Mouse (Mus musculus) layer of hippocampus, adult 9-11 months (tissue): ENCODE measurements around the gene Brd3.

Experiments
- DNase-seq: peaks from one replicate; pipeline ENCODE4 v3.0.0; 2022

Brd3 gene

GRCm38 (mm10) chr2:27469292-27469990 lies 38.0 kb downstream of the Brd3 start:
- DNase-seq, result no peak

DNA sequence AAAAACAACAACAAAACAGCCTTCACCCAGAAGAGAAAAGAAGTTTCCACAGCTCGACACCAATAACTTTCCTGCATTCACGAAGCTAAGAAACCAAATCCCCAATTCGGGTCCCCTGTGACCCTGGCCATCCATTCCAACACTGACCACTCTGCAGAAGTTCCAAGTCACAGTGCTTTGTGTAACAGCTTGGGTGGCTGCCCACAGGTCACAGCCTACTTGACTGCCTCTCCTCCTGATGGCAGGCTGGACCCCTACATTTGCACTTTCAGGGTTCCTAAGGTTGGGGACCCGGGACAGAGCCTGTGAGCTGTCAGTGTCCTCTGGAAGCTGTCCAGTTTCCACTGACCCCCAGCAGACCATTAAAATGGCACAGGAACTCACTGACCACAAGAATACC lies 44.6 kb downstream of the Brd3 start:
- no peak for DNase-seq

DNA sequence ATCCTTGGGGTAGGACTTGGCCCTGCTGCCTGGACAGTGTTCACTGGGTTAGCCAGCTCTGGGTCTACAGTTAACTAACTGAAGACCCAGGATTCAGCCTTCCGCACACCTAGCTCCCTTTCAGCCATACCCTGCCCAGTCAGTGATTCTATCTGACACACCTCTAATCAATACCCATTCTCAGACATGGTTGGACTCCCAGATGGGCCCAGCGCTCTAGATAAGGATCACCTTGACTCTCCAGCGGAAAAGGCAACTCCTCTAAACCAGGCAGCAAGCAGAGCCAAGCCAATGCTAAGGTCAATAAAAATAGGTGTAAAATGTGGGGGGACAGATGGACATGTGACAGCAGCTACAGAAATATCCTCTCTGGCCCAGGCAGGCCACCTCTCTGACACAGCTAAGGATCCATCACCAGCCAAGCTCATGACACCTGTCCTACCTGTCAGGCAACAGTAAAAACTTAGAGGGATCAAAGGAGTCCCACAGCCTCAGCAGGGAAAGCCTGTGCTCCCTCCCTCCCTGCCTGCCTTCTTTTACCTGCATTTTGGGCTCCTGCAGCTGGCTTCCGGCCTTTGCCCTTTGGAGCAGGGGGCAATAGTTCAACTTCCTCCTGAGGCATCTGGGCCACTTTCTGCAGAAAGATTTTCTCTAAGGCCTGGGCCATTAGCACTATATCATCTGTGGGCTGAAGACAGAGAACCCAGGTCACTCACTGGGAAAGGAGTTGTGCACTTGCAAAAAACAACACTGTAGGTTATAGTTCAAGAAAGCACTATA lies 45.4 kb downstream of the Brd3 start:
- no peak for DNase-seq

- DNase-seq, result no peak
Observed at GRCm38 (mm10) chr2:27460651-27461050, 46.8 kb downstream of the Brd3 start.

DNA sequence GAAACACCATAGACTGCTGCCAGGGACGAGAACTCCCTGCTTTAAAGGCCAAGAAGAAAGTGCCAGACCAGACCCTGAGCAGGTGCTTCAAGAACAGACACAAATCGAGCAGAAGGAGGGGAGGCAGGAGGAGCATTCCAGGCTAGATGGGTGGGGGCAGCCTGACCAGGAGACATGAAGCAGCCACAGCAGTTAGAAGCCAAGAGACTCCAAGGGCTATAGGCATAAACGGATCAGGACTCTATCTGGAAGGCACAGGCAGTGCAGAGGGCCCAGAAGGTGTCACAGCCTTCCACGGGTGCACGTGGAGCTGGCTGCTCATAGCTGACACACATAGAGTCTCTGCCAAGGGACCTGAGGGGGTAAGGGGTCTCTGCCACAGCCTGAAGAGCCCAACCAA lies 47.3 kb downstream of the Brd3 start:
- no peak for DNase-seq

DNA sequence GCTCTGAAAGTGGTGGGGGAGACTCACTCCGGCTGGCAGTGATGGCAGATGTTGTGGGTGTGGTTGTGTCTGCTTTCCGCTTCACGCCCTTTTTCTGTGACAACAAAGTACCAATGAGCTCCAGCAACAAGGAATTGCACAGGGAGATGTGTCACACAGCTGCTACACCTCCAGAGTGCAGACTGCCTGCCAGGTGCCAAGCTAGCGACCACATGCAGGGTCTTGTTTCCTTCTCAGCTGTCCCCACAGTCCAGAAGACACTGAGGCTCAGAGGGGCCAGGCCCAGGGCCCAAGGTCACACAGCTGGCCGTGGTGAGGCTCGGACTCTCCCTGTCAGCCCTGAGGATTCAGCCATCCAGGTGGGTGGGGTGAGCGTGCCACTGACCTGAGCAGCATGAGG lies 47.7 kb downstream of the Brd3 start:
- DNase-seq, result no peak

- DNase-seq, result no peak
Observed at GRCm38 (mm10) chr2:27450226-27450625, 57.2 kb downstream of the Brd3 start.

DNA sequence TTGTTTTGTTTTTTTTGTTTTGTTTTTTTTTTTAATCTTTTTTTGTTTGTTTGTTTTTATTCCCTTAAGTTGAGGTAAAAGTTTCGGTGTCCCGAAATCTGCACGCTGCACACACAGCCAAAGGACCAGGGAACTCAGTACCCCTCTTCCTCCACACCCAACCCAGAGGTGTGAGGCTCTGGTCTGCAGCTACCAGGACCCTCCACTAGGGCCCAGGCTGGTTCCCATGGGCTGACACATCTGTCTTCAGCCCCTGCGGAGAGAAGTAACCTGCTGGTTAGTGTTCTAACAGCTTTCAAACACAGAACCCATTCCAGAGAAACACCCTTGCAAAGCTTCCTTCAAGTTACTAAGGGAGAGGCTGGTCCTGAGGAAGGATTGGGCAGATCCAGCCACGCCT lies 59.7 kb downstream of the Brd3 start:
- DNase-seq, result no peak

DNA sequence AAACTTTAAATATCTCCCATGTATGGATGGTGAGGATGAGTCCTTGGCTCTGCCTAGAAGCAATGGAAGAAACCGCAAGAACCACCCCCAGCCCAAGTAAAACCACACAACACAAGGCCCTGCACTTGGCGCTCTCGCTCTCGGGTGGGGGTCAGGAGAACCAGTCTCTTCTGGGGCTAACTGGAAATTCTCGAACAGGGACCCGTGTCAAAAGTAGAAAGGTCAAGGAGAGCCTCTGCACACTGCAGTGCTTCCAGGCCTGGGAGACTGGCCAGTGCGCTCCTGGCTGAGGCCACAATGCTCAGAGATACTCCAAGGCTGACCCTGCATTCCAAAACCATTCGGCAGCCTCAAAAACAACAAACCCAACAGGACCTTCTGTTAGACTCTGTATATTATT lies 60.6 kb downstream of the Brd3 start:
- DNase-seq, result no peak

- DNase-seq, result no peak
Observed at GRCm38 (mm10) chr2:27445910-27446309, 61.6 kb downstream of the Brd3 start.

DNA sequence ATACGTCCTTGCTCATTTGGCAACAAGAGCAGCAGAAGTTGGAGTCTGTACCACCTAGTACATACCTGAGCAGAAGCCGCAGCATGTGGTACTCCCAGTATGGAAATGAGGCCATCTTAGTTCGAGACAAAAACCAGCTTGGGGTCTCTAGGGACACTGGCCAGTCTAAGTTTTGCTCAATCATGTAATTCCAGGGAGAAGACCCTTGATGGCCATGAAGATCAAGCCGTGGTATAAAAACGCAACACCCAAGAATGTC lies 64.1 kb downstream of the Brd3 start:
- DNase-seq, result no peak

GRCm38 (mm10) chr2:27442708-27443449 lies 64.6 kb downstream of the Brd3 start:
- peak; percentile 46 for DNase-seq

DNA sequence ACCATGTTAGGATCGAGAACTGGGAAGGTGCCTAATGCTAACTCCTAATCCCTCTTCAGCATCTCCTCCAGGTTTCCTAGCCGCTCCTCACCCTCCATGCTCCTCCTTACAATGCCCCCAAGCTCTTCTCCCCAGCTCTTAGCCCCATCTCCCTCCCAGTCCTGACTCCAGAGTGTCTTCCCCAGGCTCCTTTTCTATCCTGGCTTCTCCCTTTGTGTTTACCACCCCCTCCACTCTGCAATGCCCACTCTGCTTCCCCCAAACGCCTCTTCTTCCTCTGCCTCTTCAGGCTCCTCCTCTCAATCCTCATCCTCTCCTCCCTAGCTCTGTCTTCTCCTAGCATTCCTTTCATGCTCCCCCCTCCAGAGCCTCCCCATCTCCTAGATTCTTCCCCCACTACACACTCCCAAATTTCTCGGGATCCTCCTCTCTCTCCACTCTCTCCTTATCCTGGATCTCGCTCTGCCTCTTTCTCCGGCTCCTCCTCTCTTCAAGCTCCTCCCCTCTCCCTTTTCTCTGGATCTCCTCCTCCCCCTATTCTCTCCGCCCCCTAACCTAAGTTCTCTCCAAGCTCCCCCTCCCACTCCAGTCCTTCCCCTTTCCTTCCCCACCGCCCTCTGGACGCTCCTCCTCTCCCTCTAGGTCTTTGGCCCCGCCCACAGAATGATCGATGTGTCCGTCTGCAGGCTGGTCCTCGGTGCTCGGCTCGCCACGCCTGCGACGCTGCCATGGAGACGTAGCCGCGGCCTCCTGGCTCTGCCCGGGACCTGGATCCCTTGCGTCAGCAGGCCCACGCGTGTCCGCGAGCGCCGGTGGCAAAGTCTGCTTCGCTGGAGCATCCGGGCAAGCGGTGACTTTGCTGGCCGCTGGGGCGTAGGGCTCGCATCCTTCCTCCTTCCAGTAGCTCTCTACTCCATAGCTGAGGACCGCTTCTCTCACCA lies 65.4 kb downstream of the Brd3 start, which contains the start of gene Brd3os:
Gene Brd3os (plus strand): TSS at position 558 of the 941 bp plus-strand sequence.
- peak; percentile 98 for DNase-seq

GRCm38 (mm10) chr2:27438281-27438680 lies 69.2 kb downstream of the Brd3 start:
- no peak for DNase-seq

GRCm38 (mm10) chr2:27437876-27438275 lies 69.6 kb downstream of the Brd3 start:
- no peak for DNase-seq

- DNase-seq, result no peak
Observed at GRCm38 (mm10) chr2:27432599-27432998, 74.9 kb downstream of the Brd3 start.

- DNase-seq, result peak; percentile 78
Observed at GRCm38 (mm10) chr2:27430621-27431020, 76.8 kb downstream of the Brd3 start.

- peak; percentile 76 for DNase-seq
Observed at GRCm38 (mm10) chr2:27428071-27428470, 79.4 kb downstream of the Brd3 start.

DNA sequence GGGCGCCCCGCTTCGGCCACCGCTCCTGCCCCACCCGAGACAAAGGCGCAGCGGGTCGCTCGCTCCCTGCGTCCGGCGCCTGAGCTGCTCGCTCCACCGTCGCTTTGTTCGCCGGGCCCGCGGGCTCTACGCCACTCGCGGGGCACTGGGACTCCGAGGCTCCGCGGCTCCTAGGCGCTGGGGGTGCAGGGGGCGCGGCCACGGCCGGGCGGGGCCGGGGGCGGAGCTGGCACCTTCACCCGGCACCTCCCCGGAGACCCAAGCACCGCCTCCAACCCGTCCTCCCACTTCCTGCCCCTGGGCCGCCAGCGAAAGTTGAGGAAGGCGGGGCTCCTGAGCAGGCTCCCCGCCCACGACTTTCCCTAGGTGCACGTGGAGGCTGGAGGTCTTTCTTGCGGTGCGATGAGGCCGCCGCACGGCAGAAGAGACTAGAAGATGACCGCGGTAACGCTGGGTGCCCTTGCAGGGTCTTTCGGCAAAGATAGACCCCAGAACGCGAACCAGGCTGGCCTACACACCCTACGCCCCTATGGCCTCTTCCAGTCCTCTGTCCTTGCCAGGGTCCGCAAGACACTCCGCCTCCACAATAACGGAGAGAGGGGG lies 80.5 kb downstream of the Brd3 start, which contains the start of gene Vav2:
Gene Vav2 (minus strand): TSS at position 179 of the 603 bp plus-strand sequence.
- DNase-seq, result peak; percentile 89

GRCm38 (mm10) chr2:27426406-27426854 lies 81.0 kb downstream of the Brd3 start:
- DNase-seq, result no peak

DNA sequence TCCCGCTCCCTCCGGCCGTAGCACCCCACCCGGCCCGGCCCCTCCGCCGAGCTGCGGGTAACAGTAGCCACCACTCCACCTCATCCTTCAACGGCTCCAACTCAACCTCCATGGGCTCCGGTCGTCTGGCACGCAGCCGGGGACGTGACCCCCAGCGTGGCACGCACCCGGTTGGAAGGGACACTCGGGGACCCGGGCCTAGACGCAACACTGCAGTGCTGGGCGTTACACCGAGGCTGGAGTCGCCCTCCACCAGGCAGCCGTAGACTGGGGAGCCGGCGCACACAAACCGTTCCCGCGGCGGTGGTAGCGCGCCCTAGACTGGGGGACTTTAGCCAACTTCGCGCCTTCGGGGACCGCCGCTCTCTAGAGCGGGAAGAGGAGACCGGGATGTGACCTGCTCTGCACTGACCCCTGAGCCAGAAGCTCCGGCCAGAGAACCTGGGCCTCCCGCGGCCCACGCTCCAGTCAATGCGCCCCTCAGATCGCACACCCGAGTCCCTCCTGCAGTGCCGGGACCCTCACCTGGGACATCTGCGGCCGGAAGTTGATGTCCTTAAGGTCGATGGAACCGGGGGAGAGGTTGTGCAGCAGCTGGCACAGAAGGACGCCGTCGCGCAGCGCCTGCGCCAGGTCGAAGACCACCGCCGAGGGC lies 81.6 kb downstream of the Brd3 start:
- DNase-seq, result no peak
